Mouse (Mus musculus): ENCODE data around the gene Gpkow. TPM values are rescaled to one million over a fixed set of nuclear protein-coding genes. Genes with fewer than 3 reads are reported as not detected.

The Gpkow gene
- total and polyA plus RNA-seq, 2 experiments from 2014 or later = 2.8 to 22.7 TPM

DNA sequence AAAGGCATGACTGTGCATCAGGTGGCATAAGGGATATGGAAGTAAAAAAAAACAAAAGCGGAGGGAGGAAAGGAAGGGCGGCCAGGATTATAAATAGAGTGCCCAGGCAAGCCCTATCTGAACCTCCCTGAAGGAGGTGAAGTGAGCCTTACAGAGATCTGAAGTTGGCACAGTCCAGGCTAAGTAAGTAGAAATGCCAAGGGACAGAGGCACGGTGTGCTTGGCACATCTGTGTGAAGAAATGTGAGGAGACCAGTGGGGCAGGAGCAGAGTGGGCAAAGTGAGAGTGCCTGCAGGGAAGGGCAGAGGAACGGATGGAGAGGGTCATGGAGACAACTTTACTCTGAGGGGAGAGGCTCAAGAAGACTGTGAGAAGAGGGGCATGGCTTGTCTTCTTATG lies 35.8 kb upstream of the Gpkow start:
- Histone ChIP-seq H3K4me1 (ENCODE audit: control insufficient read depth, insufficient read depth) (peaks cover 11% of the 10 kb centered on the region), H3K9ac (replicated peaks; ENCODE audit: low read depth, low read length) (no peak overlapping the region), H3K4me3 (ENCODE audit: low read depth, low read length) (no peak overlapping the region), H3K9me3 (replicated peaks; ENCODE audit: control insufficient read depth, low read length) (no peaks in the 10 kb centered on the region), H3K27ac (ENCODE audit: low read depth) (peak overlapping the region; percentile 55), H3K36me3 (replicated peaks; ENCODE audit: control insufficient read depth, insufficient read depth, low read length) (peaks cover 13% of the 10 kb centered on the region; the same call in 1 of the 2 replicates), H3K27me3 (ENCODE audit: control insufficient read depth, insufficient read depth, low read length) (no peaks in the 10 kb centered on the region), H3K4me2 (ENCODE audit: low read depth, low read length) (no peak overlapping the region)
- no peak for TF ChIP-seq EP300 (IDR thresholded peaks at IDR 0.05; ENCODE audit: low read depth)
- TF ChIP-seq CTCF (IDR thresholded peaks at IDR 0.05; ENCODE audit: low read depth) = no peak
- ATAC-seq (ENCODE audit: insufficient read depth, low read depth) (no peak), DNase-seq (ENCODE audit: low spot score) (no peak)
- 35% methylated on average over 4 of the region's 4 CpGs for WGBS

DNA sequence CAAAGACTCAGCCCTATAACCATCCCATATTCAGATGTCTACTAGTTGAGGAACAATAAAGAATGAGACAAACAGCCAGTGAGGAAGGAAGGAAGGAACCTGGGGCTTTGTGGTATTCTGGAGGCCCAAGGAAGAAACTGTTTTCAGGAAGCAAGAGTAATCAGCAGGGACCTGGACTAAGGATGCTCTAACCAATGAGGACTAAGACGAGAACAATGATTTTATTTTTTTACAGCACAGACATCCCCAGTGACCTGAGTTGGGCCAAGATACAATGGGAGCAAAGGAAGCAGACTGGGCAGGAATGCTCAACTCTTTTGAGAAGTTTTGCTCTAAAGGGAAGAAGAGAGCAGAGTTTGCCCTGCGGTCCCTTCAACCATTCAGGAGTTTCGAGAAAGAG lies 34.0 kb upstream of the Gpkow start:
- H3K27ac ChIP-seq (ENCODE audit: low read depth) = peak overlapping the region; percentile 70
- no peak overlapping the region for H3K9ac ChIP-seq (replicated peaks; ENCODE audit: low read depth, low read length)
- H3K4me1 ChIP-seq (ENCODE audit: control insufficient read depth, insufficient read depth) = peaks cover 11% of the 10 kb centered on the region
- H3K27me3 ChIP-seq (ENCODE audit: control insufficient read depth, insufficient read depth, low read length) = no peaks in the 10 kb centered on the region
- H3K36me3 ChIP-seq (replicated peaks; ENCODE audit: control insufficient read depth, insufficient read depth, low read length) = peaks cover 26% of the 10 kb centered on the region; the same call in 1 of the 2 replicates
- WGBS = 61% methylated on average over 3 of the region's 3 CpGs
- no peak overlapping the region for H3K4me3 ChIP-seq (ENCODE audit: low read depth, low read length)
- H3K4me2 ChIP-seq (ENCODE audit: low read depth, low read length) = no peak overlapping the region
- DNase-seq (ENCODE audit: low spot score) (no peak), ATAC-seq (ENCODE audit: insufficient read depth, low read depth) (no peak)
- no peak for TF ChIP-seq CTCF (IDR thresholded peaks at IDR 0.05; ENCODE audit: low read depth)
- TF ChIP-seq EP300 (IDR thresholded peaks at IDR 0.05; ENCODE audit: low read depth) = no peak
- H3K9me3 ChIP-seq (replicated peaks; ENCODE audit: control insufficient read depth, low read length) = no peaks in the 10 kb centered on the region

DNA sequence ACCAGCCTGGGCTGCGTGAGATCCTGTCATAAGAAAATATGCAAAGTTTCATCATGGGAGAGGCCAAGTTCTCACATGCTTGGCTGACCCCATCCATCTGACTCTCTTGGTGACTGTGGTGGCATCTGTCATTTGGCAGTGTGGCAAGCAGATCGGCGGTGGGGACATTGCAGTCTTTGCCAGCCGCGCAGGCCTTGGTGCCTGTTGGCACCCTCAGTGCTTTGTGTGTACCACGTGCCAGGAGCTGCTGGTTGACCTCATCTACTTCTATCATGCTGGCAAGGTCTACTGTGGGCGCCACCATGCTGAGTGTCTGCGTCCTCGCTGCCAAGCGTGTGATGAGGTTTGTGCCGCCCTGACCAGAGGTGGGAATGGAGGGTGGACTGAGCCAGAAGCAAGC lies 32.1 kb upstream of the Gpkow start:
- ATAC-seq (ENCODE audit: insufficient read depth, low read depth) (no peak), DNase-seq (ENCODE audit: low spot score) (no peak)
- no peak overlapping the region for H3K9ac ChIP-seq (replicated peaks; ENCODE audit: low read depth, low read length)
- H3K4me2 ChIP-seq (ENCODE audit: low read depth, low read length) = no peak overlapping the region
- H3K27me3 ChIP-seq (ENCODE audit: control insufficient read depth, insufficient read depth, low read length) = no peaks in the 10 kb centered on the region
- no peak overlapping the region for H3K27ac ChIP-seq (ENCODE audit: low read depth)
- 78% methylated on average over 11 of the region's 11 CpGs for WGBS
- peaks cover 34% of the 10 kb centered on the region for H3K36me3 ChIP-seq (replicated peaks; ENCODE audit: control insufficient read depth, insufficient read depth, low read length)
- no peak overlapping the region for H3K4me3 ChIP-seq (ENCODE audit: low read depth, low read length)
- H3K9me3 ChIP-seq (replicated peaks; ENCODE audit: control insufficient read depth, low read length) = no peaks in the 10 kb centered on the region
- peaks cover 2% of the 10 kb centered on the region; the same call in 1 of the 2 replicates for H3K4me1 ChIP-seq (ENCODE audit: control insufficient read depth, insufficient read depth)
- no peak for TF ChIP-seq EP300 (IDR thresholded peaks at IDR 0.05; ENCODE audit: low read depth)
- no peak for TF ChIP-seq CTCF (IDR thresholded peaks at IDR 0.05; ENCODE audit: low read depth)

DNA sequence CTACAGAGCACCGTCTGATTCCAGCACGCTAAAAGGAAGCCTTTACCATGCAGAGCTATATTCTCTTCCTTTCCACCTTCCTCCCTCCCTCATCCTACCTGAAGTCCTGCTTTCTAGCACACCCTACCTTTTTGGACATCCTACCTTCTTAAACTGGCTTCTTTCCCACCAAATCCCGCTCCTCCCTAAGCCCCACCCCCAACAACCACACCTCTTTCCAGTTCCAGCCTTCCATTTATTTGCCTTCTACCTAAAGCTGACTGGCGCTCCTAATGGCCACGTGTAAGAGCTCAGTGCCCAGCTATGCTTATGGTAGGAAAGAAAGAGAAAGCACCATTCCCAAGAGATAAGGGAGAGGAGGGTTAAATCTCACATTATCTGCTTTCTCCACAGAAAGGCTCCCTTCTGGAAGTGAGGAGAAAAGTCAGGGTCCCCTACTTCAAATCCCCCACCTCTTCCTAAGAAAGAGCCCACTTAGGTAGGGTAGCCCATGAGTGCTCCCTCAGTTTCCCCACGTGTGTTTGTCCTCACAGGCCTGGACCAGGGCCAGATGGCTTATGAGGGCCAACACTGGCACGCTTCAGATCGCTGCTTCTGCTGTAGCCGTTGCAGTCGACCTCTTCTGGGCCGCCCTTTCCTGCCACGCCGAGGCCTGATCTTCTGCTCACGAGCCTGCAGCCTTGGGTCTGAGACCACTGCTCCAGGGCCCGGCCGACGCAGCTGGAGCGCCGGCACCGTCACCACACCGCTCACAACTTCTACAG lies 31.0 kb upstream of the Gpkow start:
- no peak overlapping the region for H3K9ac ChIP-seq (replicated peaks; ENCODE audit: low read depth, low read length)
- H3K9me3 ChIP-seq (replicated peaks; ENCODE audit: control insufficient read depth, low read length) = no peaks in the 10 kb centered on the region
- no peak overlapping the region for H3K4me3 ChIP-seq (ENCODE audit: low read depth, low read length)
- no peak for DNase-seq (ENCODE audit: low spot score)
- ATAC-seq (ENCODE audit: insufficient read depth, low read depth) = no peak
- no peaks in the 10 kb centered on the region for H3K27me3 ChIP-seq (ENCODE audit: control insufficient read depth, insufficient read depth, low read length)
- H3K4me1 ChIP-seq (ENCODE audit: control insufficient read depth, insufficient read depth) = peaks cover 2% of the 10 kb centered on the region; the same call in 1 of the 2 replicates
- peaks cover 34% of the 10 kb centered on the region for H3K36me3 ChIP-seq (replicated peaks; ENCODE audit: control insufficient read depth, insufficient read depth, low read length)
- no peak overlapping the region for H3K27ac ChIP-seq (ENCODE audit: low read depth)
- no peak overlapping the region for H3K4me2 ChIP-seq (ENCODE audit: low read depth, low read length)
- 63% methylated on average over 21 of the region's 21 CpGs for WGBS
- TF ChIP-seq CTCF (IDR thresholded peaks at IDR 0.05; ENCODE audit: low read depth) (no peak), EP300 (IDR thresholded peaks at IDR 0.05; ENCODE audit: low read depth) (no peak)

DNA sequence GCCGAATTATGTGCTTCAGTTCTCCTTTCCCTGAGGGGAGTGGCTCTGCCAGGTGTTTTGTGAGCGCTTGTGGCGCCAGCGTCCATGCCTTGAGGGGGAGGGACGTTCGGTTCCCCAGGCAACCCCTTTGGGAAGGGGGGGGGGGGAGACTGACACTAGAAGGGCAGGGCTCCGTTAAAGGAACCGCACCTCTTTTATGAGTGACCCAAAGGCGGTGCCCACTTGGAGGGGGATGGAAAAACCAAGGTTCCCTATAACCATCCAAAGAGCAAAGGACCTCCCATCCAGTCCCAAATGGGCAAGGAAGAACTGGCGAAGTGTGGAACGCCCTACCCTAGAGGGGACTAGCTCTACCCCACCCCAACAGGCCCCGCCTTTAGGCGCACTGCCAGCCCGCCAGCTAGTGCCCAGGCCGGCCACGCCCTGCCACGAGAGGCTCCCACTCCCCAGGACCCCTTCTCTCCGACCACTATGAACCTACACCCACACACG lies 26.5 kb upstream of the Gpkow start:
- ATAC-seq (ENCODE audit: insufficient read depth, low read depth) = peak; percentile 78
- peaks cover 21% of the 10 kb centered on the region for H3K36me3 ChIP-seq (replicated peaks; ENCODE audit: control insufficient read depth, insufficient read depth, low read length)
- H3K9ac ChIP-seq (replicated peaks; ENCODE audit: low read depth, low read length) = peak overlapping the region; percentile 70
- peak overlapping the region; percentile 82 for H3K27ac ChIP-seq (ENCODE audit: low read depth)
- H3K4me2 ChIP-seq (ENCODE audit: low read depth, low read length) = peak overlapping the region; percentile 69
- H3K27me3 ChIP-seq (ENCODE audit: control insufficient read depth, insufficient read depth, low read length) = no peaks in the 10 kb centered on the region
- TF ChIP-seq CTCF (IDR thresholded peaks at IDR 0.05; ENCODE audit: low read depth) (no peak), EP300 (IDR thresholded peaks at IDR 0.05; ENCODE audit: low read depth) (no peak)
- peak overlapping the region; percentile 63 for H3K4me3 ChIP-seq (ENCODE audit: low read depth, low read length)
- 22% methylated on average over 19 of the region's 19 CpGs for WGBS
- DNase-seq (ENCODE audit: low spot score) = no peak
- 0 out of 2 replicates have a peak, but pooled peaks cover 12% of the 10 kb centered on the region for H3K4me1 ChIP-seq (ENCODE audit: control insufficient read depth, insufficient read depth)
- H3K9me3 ChIP-seq (replicated peaks; ENCODE audit: control insufficient read depth, low read length) = no peaks in the 10 kb centered on the region

Measured in heart, postnatal 0 days (tissue).